Mouse (Mus musculus) heart, embryonic 10.5 days (tissue): ENCODE results near the gene Gm6205. TPM values are rescaled to one million over a fixed set of nuclear protein-coding genes. Genes with fewer than 3 reads are reported as not detected.
"Not testable (repeated sequence)": the region's sequence is repeated elsewhere in the genome, so short reads cannot be mapped to it uniquely, and the experiment has no call there.

Experiments
- DNase-seq: peaks from one replicate; pipeline ENCODE4 v3.0.0-alpha.2; 2017; ENCODE audit warnings: low spot score
- H3K27ac ChIP-seq: fragments of 300-500 bp; sonication (generic); 2 replicates; pipeline ENCODE4 v1.5.1; 2016; ENCODE audit warnings: mild to moderate bottlenecking
- H3K27me3 ChIP-seq: fragments of 300-500 bp; sonication (generic); 2 replicates; pipeline ENCODE4 v1.6.1; 2016; ENCODE audit warnings: mild to moderate bottlenecking; ENCODE audit not compliant: poor library complexity, insufficient read depth, severe bottlenecking
- H3K36me3 ChIP-seq: fragments of 300-500 bp; sonication (generic); 2 replicates; pipeline ENCODE4 v1.6.1; 2016; ENCODE audit warnings: mild to moderate bottlenecking, moderate library complexity
- H3K4me1 ChIP-seq: fragments of 300-500 bp; sonication (generic); 2 replicates; pipeline ENCODE4 v1.6.1; 2016; ENCODE audit warnings: mild to moderate bottlenecking
- H3K4me3 ChIP-seq: fragments of 300-500 bp; sonication (generic); 2 replicates; pipeline ENCODE4 v1.5.1; 2016; ENCODE audit warnings: mild to moderate bottlenecking, moderate library complexity
- H3K9me3 ChIP-seq: fragments of 300-500 bp; sonication (generic); 2 replicates; pipeline ENCODE4 v1.6.1; 2016; ENCODE audit warnings: mild to moderate bottlenecking, moderate library complexity
- WGBS: fragments of 180-500 bp; shearing (Covaris S2); methylation state at CpG from one replicate; pipeline ENCODE4 v1.1.7; 2016; 5-methylcytosine and 5-hydroxymethylcytosine counted together
- polyA plus RNA-seq: library from polyadenylated mRNA; unstranded; fragments of >200 nt; fragmentation: Nextera tagmentation; extraction: Ambion mirVana; gene quantifications from 2 replicates; pipeline ENCODE4 v1.2.1, GENCODE M21; 2016

The Gm6205 gene
- not detected in 2 replicates for polyA plus RNA-seq

DNA sequence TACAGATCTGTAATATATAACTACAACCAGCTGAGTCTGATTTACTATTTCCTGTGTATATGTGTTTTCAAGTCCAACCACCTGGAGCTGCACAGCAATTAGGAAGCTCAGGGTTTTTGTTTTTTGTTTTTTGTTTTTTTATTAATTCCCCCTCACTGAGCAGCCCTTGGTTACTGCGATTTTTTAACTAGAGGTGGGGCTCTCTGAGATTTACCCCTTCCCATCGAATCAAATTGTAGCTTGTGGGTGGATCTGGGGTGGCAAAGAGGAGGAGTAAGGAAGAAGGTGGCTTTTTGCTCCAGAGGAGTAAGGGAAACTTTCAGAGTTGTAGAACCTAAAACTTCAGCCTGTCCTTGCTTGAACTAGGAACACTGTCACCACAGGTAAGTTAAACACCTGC lies at the start of gene Gm6205:
Gene Gm6205, plus strand, starts transcription at position 301 of the 400 bp plus-strand sequence.
- not testable (repeated sequence) for H3K27ac ChIP-seq, H3K36me3 ChIP-seq, H3K9me3 ChIP-seq, H3K27me3 ChIP-seq, DNase-seq, H3K4me1 ChIP-seq, H3K4me3 ChIP-seq
- WGBS = no CpG with 5 or more reads among the region's 2 CpGs

DNA sequence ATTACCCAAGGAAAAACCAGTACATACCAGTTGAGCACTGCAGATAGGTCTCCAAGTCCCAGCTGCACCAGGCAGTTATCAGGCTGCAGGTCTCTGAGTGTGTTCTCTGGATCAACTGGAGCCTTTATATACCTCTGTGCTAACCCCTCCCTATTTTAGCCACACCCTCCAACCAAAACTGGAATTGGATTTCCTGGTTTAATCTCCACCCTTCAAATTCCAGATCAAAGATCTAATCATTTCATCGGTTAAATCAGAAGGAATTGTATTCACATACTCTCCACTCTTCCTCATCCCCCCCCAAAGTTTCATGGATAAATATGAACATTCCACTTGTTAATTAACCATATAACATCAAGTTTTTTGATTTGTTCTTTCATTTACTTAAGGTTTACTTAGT lies 31.9 kb upstream of the Gm6205 start, which contains the start of gene Gm3147:
Gene Gm3147, minus strand, starts transcription at position 101 of the 400 bp plus-strand sequence.
- not testable (repeated sequence) for H3K27ac ChIP-seq, H3K4me3 ChIP-seq, DNase-seq, H3K9me3 ChIP-seq, H3K27me3 ChIP-seq, H3K4me1 ChIP-seq, H3K36me3 ChIP-seq
- WGBS = no CpG with 5 or more reads among the region's 1 CpGs

DNA sequence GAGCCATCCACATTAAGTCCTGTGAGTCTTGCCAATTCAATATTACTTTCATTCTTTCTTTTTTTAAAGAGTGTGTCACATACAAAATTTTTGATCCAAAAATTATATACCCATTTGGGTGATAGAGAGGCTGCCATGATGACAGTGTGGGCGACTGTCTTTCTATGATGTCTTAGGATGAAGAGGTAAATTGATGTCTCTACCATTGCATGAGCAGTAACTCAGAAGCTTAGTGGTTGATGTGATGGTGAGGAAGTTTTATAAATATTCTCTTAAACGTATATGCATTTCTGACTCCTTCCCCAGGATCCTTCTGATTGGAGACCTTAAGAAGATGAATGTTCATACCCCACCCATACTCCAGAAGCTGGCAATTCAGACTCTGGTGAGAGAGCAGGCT lies 24.5 kb upstream of the Gm6205 start, which contains the start of gene Gm6509:
Gene Gm6509, plus strand, starts transcription at position 301 of the 400 bp plus-strand sequence.
- H3K27ac ChIP-seq, H3K4me3 ChIP-seq, DNase-seq, H3K9me3 ChIP-seq, H3K4me1 ChIP-seq, H3K36me3 ChIP-seq, H3K27me3 ChIP-seq: not testable (repeated sequence)
- 83% methylated on average over 1 of the region's 2 CpGs for WGBS

Other genes starting within 250 kb of the Gm6205 start
- not detected in 2 replicates for gene Gm7682, start 202.6 kb upstream of the Gm6205 start, polyA plus RNA-seq
- not detected in 2 replicates for gene Gm3139, start 122.1 kb upstream of the Gm6205 start, polyA plus RNA-seq
- gene Gm3147, start 32.0 kb upstream of the Gm6205 start, polyA plus RNA-seq = not detected in 2 replicates
- not detected in 2 replicates for gene Gm6509, start 24.4 kb upstream of the Gm6205 start, polyA plus RNA-seq
- gene Gm3183, start 217.1 kb downstream of the Gm6205 start, polyA plus RNA-seq = not detected in 2 replicates